Mouse (Mus musculus) myocyte (in vitro differentiated cells): ENCODE data around the gene Nsun6.

Source experiments
- POLR2A ChIP-seq: IDR thresholded peaks from one replicate; pipeline ENCODE4 v1.6.1; 2011; ENCODE audit warnings: low read depth, mild to moderate bottlenecking, control low read depth, moderate library complexity; ENCODE audit not compliant: insufficient read length
- POLR2AphosphoS2 ChIP-seq: IDR thresholded peaks from one replicate; pipeline ENCODE4 v1.6.1; 2011; ENCODE audit warnings: low read depth, control low read depth; ENCODE audit not compliant: insufficient read length
- TCF12 ChIP-seq: IDR thresholded peaks from one replicate; pipeline ENCODE4 v1.6.1; 2011; ENCODE audit warnings: mild to moderate bottlenecking, control low read depth; ENCODE audit not compliant: poor library complexity, insufficient read depth, severe bottlenecking

- TF ChIP-seq POLR2A (no peak), TCF12 (no peak), POLR2AphosphoS2 (no peak)
These were observed 47.3 kb downstream of the Nsun6 start for GRCm38 (mm10) chr2:15007531-15007930.
